23 mouse cellular contexts compared by ENCODE assay signal in genomic region chr11:120940959-120941358, GRCm38 (mm10). TPM values are rescaled to one million over a fixed set of nuclear protein-coding genes. Genes with fewer than 3 reads are reported as not detected.
DNase-seq lines count a peak whose midpoint lies in the region; ATAC-seq lines count a peak whose summit lies in the region.
"Had no signal": no experiment of that assay in that cellular context is flagged by ENCODE, and none has a peak within 500 bp of the region (broad histone marks: within the 10 kb centered on the region; RNA-seq: fewer than 3 reads in every experiment).

No protein-coding gene starts in this region.

- DNase-seq in thymus, postnatal 0 days (ENCODE audit: low spot score), result peak; percentile 23
- DNase-seq in thymus, adult 18-20 months, result no peak
- DNase-seq in ES-CJ7 (ENCODE audit: low read depth, low spot score), result peak; percentile 52
- no peak for DNase-seq in right cerebral cortex, adult 2 months (ENCODE audit: low spot score in 2 of 2)
- no peak for DNase-seq in layer of hippocampus, postnatal 25 days (ENCODE audit: extremely low spot score in 1 of 2, low spot score in 1 of 2)
- DNase-seq: adrenal gland, adult 2 months; adrenal gland, postnatal 36 days; cerebellum, adult 2 months; cerebellum, postnatal 14 days; gastrocnemius, postnatal 14 days; heart, postnatal 14 days; kidney, adult 9 months; kidney, postnatal 10 days; lung, adult 18-20 months; lung, postnatal 14 days; retina, postnatal 1 day; right cerebral cortex, postnatal 25 days had no signal

- ATAC-seq in inflammation-experienced regulatory T-cells, adult 6 months, result peak; percentile 67
- ATAC-seq in erythroid progenitor cell, adult 5-6 weeks (replicated peaks; ENCODE audit: low FRiP score, poor library complexity, severe bottlenecking), result no peak
- ATAC-seq: forebrain, embryonic 13.5 days; hindbrain, postnatal 0 days; intestine, postnatal 0 days; midbrain, embryonic 16.5 days had no signal

RNA-seq across cellular contexts. Expression of gene Slc16a3, which starts 7.3 kb away (rescaled TPM):
- 5.2 and 5.5 TPM in 2 replicates for polyA plus RNA-seq in thymus, postnatal 0 days (2015; fragmentation: Nextera tagmentation; extraction: Ambion mirVana)
- 1 to 10 TPM; 2.9 to 4.0 (median 3.4) TPM for polyA plus RNA-seq in inflammation-experienced regulatory T-cells, adult 6 months (2017; shearing (Covaris generic))
- total RNA-seq in layer of hippocampus, postnatal 25 days (2021), result 1 to 10 TPM; 2.0 to 2.2 TPM
- total RNA-seq in erythroid progenitor cell, adult 5-6 weeks (2015; ENCODE audit: low replicate concordance), result 4.7 and 5.4 TPM in 2 replicates
- total RNA-seq in erythroid progenitor cell, adult 5-6 weeks (2017; ENCODE audit: low replicate concordance), result 0.98 and 3.3 TPM in 2 replicates

RNA-seq across cellular contexts. Expression of gene Ccdc57, which starts 8.3 kb away (rescaled TPM):
- polyA plus RNA-seq in thymus, postnatal 0 days (2015; fragmentation: Nextera tagmentation; extraction: Ambion mirVana), result 1.9 and 2.2 TPM in 2 replicates
- under 1 TPM; 0.35 to 0.45 (median 0.42) TPM for polyA plus RNA-seq in inflammation-experienced regulatory T-cells, adult 6 months (2017; shearing (Covaris generic))
- 1 to 10 TPM; 4.8 to 8.0 TPM for total RNA-seq in layer of hippocampus, postnatal 25 days (2021)
- 6.7 and 11.2 TPM in 2 replicates for total RNA-seq in erythroid progenitor cell, adult 5-6 weeks (2015; ENCODE audit: low replicate concordance)
- total RNA-seq in erythroid progenitor cell, adult 5-6 weeks (2017; ENCODE audit: low replicate concordance), result 12.1 and 13.5 TPM in 2 replicates

RNA-seq across cellular contexts. Expression of gene Csnk1d, which starts 50.2 kb away (rescaled TPM):
- polyA plus RNA-seq in thymus, postnatal 0 days (2015; fragmentation: Nextera tagmentation; extraction: Ambion mirVana), result 77.6 and 85.8 TPM in 2 replicates
- polyA plus RNA-seq in inflammation-experienced regulatory T-cells, adult 6 months (2017; shearing (Covaris generic)), result 10 to 100 TPM; 56.0 to 64.3 (median 61.4) TPM
- total RNA-seq in layer of hippocampus, postnatal 25 days (2021), result 100 to 1,000 TPM; 127 to 128 TPM
- total RNA-seq in erythroid progenitor cell, adult 5-6 weeks (2015; ENCODE audit: low replicate concordance), result 7.6 and 27.7 TPM in 2 replicates
- 17.3 and 26.2 TPM in 2 replicates for total RNA-seq in erythroid progenitor cell, adult 5-6 weeks (2017; ENCODE audit: low replicate concordance)

Comparison
In these comparisons a context has a peak if more than half of its experiments do, and no peak if none do; other contexts are left out.
1. DNase-seq: peak in thymus, postnatal 0 days (single experiment) and ES-CJ7 (single experiment); none in thymus, adult 18-20 months (0 of 2), right cerebral cortex, adult 2 months (0 of 2) and layer of hippocampus, postnatal 25 days (0 of 2).
2. RNA of gene Csnk1d, which starts 50.2 kb away (total RNA-seq): 127 to 128 TPM in layer of hippocampus, postnatal 25 days; 7.6 to 27.7 TPM in erythroid progenitor cell, adult 5-6 weeks; every median in the first group is over 4 times any median in the second.